8 mouse cellular contexts compared by ENCODE assay signal in the genomic region with DNA sequence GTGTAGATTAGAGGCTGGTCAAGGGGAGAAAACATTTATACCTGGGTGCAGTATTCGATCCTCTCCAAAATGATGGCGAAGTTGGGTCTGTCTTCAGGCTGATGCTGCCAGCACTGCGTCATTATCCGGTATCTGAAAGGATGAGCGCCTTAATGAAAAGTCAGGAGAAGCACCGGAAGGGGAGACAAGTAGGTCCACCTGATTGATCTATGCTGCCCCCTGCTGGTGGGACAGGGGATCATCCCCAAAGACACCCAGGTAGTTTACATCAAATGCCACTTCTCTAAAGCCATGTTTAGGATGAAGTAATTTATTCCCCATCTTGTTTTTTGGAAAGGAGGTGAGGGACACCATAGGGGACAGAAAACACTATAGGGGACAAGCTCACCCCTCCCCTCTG.
DNase-seq lines count a peak whose midpoint lies in the region; ATAC-seq and TF ChIP-seq lines count a peak whose summit lies in the region.
"Had no signal": no experiment of that assay in that cellular context is flagged by ENCODE, and none has a peak within 500 bp of the region (broad histone marks: within the 10 kb centered on the region; RNA-seq: fewer than 3 reads in every experiment).

No protein-coding gene starts in this region.

- 42% methylated on average over 6 of the region's 6 CpGs for WGBS in liver, embryonic 11.5 days
- WGBS in hindbrain, postnatal 0 days: 38% methylated on average over 6 of the region's 6 CpGs
- WGBS in lung, postnatal 0 days: 30% methylated on average over 6 of the region's 6 CpGs

- no peak for TF ChIP-seq EP300 in lung, postnatal 0 days (IDR thresholded peaks at IDR 0.05)

- H3K36me3 ChIP-seq in liver, embryonic 11.5 days (ENCODE audit: control insufficient read depth, insufficient read depth, low read length): no peaks in the 10 kb centered on the region
- H3K36me3 ChIP-seq in hindbrain, postnatal 0 days (ENCODE audit: insufficient read depth, low read length): no peaks in the 10 kb centered on the region
- no peaks in the 10 kb centered on the region for H3K36me3 ChIP-seq in lung, postnatal 0 days (ENCODE audit: insufficient read depth, low read length)
- H3K36me3 ChIP-seq: heart, embryonic 15.5 days had no signal

- DNase-seq in liver: peak; percentile 65
- DNase-seq in liver, embryonic 11.5 days (ENCODE audit: low spot score): no peak
- peak; percentile 31 for DNase-seq in WW6 (ENCODE audit: low read depth, low spot score)
- peak; percentile 65 to 70 for DNase-seq in cerebellum, postnatal 14 days
- peak; percentile 53 for DNase-seq in hindbrain, postnatal 0 days (ENCODE audit: low spot score)
- DNase-seq in lung, postnatal 0 days (ENCODE audit: low spot score): peak; percentile 59
- DNase-seq in spleen, adult 12 weeks (ENCODE audit: low spot score): peak; percentile 12

- ATAC-seq in liver, embryonic 11.5 days (replicated peaks; ENCODE audit: low FRiP score): no peak
- no peak for ATAC-seq in hindbrain, postnatal 0 days
- ATAC-seq in lung, postnatal 0 days: no peak

- no peaks in the 10 kb centered on the region for H3K9me3 ChIP-seq in liver, embryonic 11.5 days (ENCODE audit: control insufficient read depth, low read length)
- no peaks in the 10 kb centered on the region for H3K9me3 ChIP-seq in hindbrain, postnatal 0 days (ENCODE audit: low read length)
- H3K9me3 ChIP-seq in lung, postnatal 0 days (ENCODE audit: low read length): no peaks in the 10 kb centered on the region
- H3K9me3 ChIP-seq: heart, embryonic 15.5 days had no signal

- peak; percentile 74 for TF ChIP-seq CTCF in hindbrain, postnatal 0 days (IDR thresholded peaks at IDR 0.05; ENCODE audit: low read depth)
- TF ChIP-seq CTCF in lung, postnatal 0 days (IDR thresholded peaks at IDR 0.05): peak; percentile 85

- no peak overlapping the region for H3K4me2 ChIP-seq in liver, embryonic 11.5 days
- no peak overlapping the region for H3K4me2 ChIP-seq in hindbrain, postnatal 0 days (ENCODE audit: low read depth, low read length)
- no peak overlapping the region for H3K4me2 ChIP-seq in lung, postnatal 0 days (replicated peaks; ENCODE audit: low read depth, low read length)
- H3K4me2 ChIP-seq: heart, embryonic 15.5 days had no signal

- no peak overlapping the region for H3K27ac ChIP-seq in liver, embryonic 11.5 days (ENCODE audit: low read depth, low read length)
- H3K27ac ChIP-seq in hindbrain, postnatal 0 days: no peak overlapping the region
- H3K27ac ChIP-seq in lung, postnatal 0 days (ENCODE audit: low read length): no peak overlapping the region
- H3K27ac ChIP-seq: heart, embryonic 15.5 days had no signal

- H3K27me3 ChIP-seq in liver, embryonic 11.5 days (replicated peaks; ENCODE audit: control insufficient read depth, insufficient read depth, low read length): peaks cover 8% of the 10 kb centered on the region; the same call in 1 of the 2 replicates
- no peaks in the 10 kb centered on the region for H3K27me3 ChIP-seq in hindbrain, postnatal 0 days (ENCODE audit: insufficient read depth, low read length)
- H3K27me3 ChIP-seq in lung, postnatal 0 days (replicated peaks; ENCODE audit: insufficient read depth, low read length): 0 out of 2 replicates have a peak, but pooled peaks cover 5% of the 10 kb centered on the region
- H3K27me3 ChIP-seq: heart, embryonic 15.5 days had no signal

- H3K4me1 ChIP-seq in liver, embryonic 11.5 days (replicated peaks; ENCODE audit: control insufficient read depth, insufficient read depth, low read length): no peaks in the 10 kb centered on the region
- H3K4me1 ChIP-seq in hindbrain, postnatal 0 days (ENCODE audit: insufficient read depth, low read length): no peaks in the 10 kb centered on the region
- H3K4me1 ChIP-seq in lung, postnatal 0 days (ENCODE audit: insufficient read depth, low read depth, low read length): no peaks in the 10 kb centered on the region

- H3K9ac ChIP-seq in liver, embryonic 11.5 days (ENCODE audit: low read depth, low read length): no peak overlapping the region
- H3K9ac ChIP-seq in hindbrain, postnatal 0 days (replicated peaks; ENCODE audit: low read length): no peak overlapping the region
- H3K9ac ChIP-seq in lung, postnatal 0 days (replicated peaks; ENCODE audit: low read depth): no peak overlapping the region
- H3K9ac ChIP-seq: heart, embryonic 15.5 days had no signal

- H3K4me3 ChIP-seq in liver, embryonic 11.5 days (ENCODE audit: low read depth, low read length): no peak overlapping the region
- no peak overlapping the region for H3K4me3 ChIP-seq in hindbrain, postnatal 0 days (ENCODE audit: low read length)
- no peak overlapping the region for H3K4me3 ChIP-seq in lung, postnatal 0 days (ENCODE audit: low read depth, low read length)
- H3K4me3 ChIP-seq: heart, embryonic 15.5 days had no signal
